Mouse (Mus musculus) brain, embryonic 14.5 days (tissue): Measurements from ENCODE around the gene Ucp3.

ENCODE experiments used
- CTCF ChIP-seq: fragments of 200-500 bp; IDR thresholded peaks from 2 replicates; pipeline ENCODE4 v1.5.1; 2012; ENCODE audit warnings: inconsistent platforms, mild to moderate bottlenecking, moderate library complexity, borderline replicate concordance; ENCODE audit not compliant: insufficient read depth, insufficient read length; ENCODE audit errors: extremely low read depth
- POLR2A ChIP-seq: fragments of 200-500 bp; IDR thresholded peaks from 2 replicates; pipeline ENCODE4 v1.6.1; 2012; ENCODE audit warnings: mild to moderate bottlenecking, inconsistent platforms, borderline replicate concordance; ENCODE audit not compliant: poor library complexity, insufficient read depth, insufficient read length, severe bottlenecking; ENCODE audit errors: extremely low read depth

GRCm38 (mm10) chr7:100472777-100473176, at the start of gene Ucp3:
- TF ChIP-seq CTCF (no peak), POLR2A (no peak)
